Mouse (Mus musculus) small intestine, adult 2 months (tissue): ENCODE data around the gene Alyref.

Source experiments
- CTCF ChIP-seq: fragments of 200-500 bp; IDR thresholded peaks from 2 replicates; pipeline ENCODE4 v1.5.1; 2012; ENCODE audit warnings: low read depth, mild to moderate bottlenecking, control low read depth, inconsistent platforms, low read length, moderate library complexity, mixed read lengths; ENCODE audit not compliant: insufficient replicate concordance, insufficient read length; ENCODE audit errors: extremely low read depth
- POLR2A ChIP-seq: fragments of 200-500 bp; IDR thresholded peaks from 2 replicates; pipeline ENCODE4 v1.6.1; 2012; ENCODE audit warnings: low read depth, mild to moderate bottlenecking, control low read depth, inconsistent platforms, low read length, moderate library complexity

- TF ChIP-seq POLR2A (no peak), CTCF (peak; percentile 71)
Measured at GRCm38 (mm10) chr11:120623961-120624679, 26.0 kb upstream of the Alyref start.
